Mouse (Mus musculus): ENCODE data around the gene Umad1.
"Not testable (repeated sequence)": the region's sequence is repeated elsewhere in the genome, so short reads cannot be mapped to it uniquely, and the experiment has no call there.

The Umad1 gene

GRCm38 (mm10) chr6:8312554-8312953 lies 53.5 kb downstream of the Umad1 start:
- in situ Hi-C loops (cut with MboI): no loop called here

- in situ Hi-C loops (cut with MboI): no loop called here
Measured at GRCm38 (mm10) chr6:8316201-8316600, 57.1 kb downstream of the Umad1 start.

GRCm38 (mm10) chr6:8319591-8319990 lies 60.5 kb downstream of the Umad1 start:
- in situ Hi-C loops (cut with MboI): no loop called here

- in situ Hi-C loops (cut with MboI): not testable (repeated sequence)
Measured at GRCm38 (mm10) chr6:8331496-8331895, 72.4 kb downstream of the Umad1 start.

- in situ Hi-C loops (cut with MboI): no loop called here
Measured at GRCm38 (mm10) chr6:8333380-8333779, 74.3 kb downstream of the Umad1 start.

GRCm38 (mm10) chr6:8336487-8337390 lies 77.7 kb downstream of the Umad1 start:
- in situ Hi-C loops (cut with MboI): no loop called here

GRCm38 (mm10) chr6:8339453-8339852 lies 80.4 kb downstream of the Umad1 start:
- in situ Hi-C loops (cut with MboI): no loop called here

GRCm38 (mm10) chr6:8343271-8343670 lies 84.2 kb downstream of the Umad1 start:
- in situ Hi-C loops (cut with MboI): no loop called here

GRCm38 (mm10) chr6:8345219-8345856 lies 86.2 kb downstream of the Umad1 start:
- in situ Hi-C loops (cut with MboI): no loop called here

GRCm38 (mm10) chr6:8347154-8347553 lies 88.1 kb downstream of the Umad1 start:
- in situ Hi-C loops (cut with MboI): no loop called here

- in situ Hi-C loops (cut with MboI): no loop called here
Measured at GRCm38 (mm10) chr6:8348344-8348743, 89.3 kb downstream of the Umad1 start.

- in situ Hi-C loops (cut with MboI): no loop called here
Measured at GRCm38 (mm10) chr6:8349060-8349670, 90.1 kb downstream of the Umad1 start.

GRCm38 (mm10) chr6:8351507-8351906 lies 92.4 kb downstream of the Umad1 start:
- in situ Hi-C loops (cut with MboI): no loop called here

GRCm38 (mm10) chr6:8352533-8353168 lies 93.6 kb downstream of the Umad1 start:
- in situ Hi-C loops (cut with MboI): no loop called here

- in situ Hi-C loops (cut with MboI): no loop called here
Measured at GRCm38 (mm10) chr6:8353461-8353860, 94.4 kb downstream of the Umad1 start.

GRCm38 (mm10) chr6:8354846-8355245 lies 95.8 kb downstream of the Umad1 start:
- in situ Hi-C loops (cut with MboI): no loop called here

GRCm38 (mm10) chr6:8358232-8358631 lies 99.1 kb downstream of the Umad1 start:
- in situ Hi-C loops (cut with MboI): no loop called here

GRCm38 (mm10) chr6:8358782-8359181 lies 99.7 kb downstream of the Umad1 start:
- in situ Hi-C loops (cut with MboI): no loop called here

GRCm38 (mm10) chr6:8360805-8361204 lies 101.7 kb downstream of the Umad1 start:
- in situ Hi-C loops (cut with MboI): no loop called here

GRCm38 (mm10) chr6:8364033-8364756 lies 105.1 kb downstream of the Umad1 start:
- in situ Hi-C loops (cut with MboI): no loop called here

GRCm38 (mm10) chr6:8364757-8365150 lies 105.7 kb downstream of the Umad1 start:
- in situ Hi-C loops (cut with MboI): no loop called here

GRCm38 (mm10) chr6:8367675-8368074 lies 108.6 kb downstream of the Umad1 start:
- in situ Hi-C loops (cut with MboI): no loop called here

Measured in mature B cell (primary cell).